Mouse (Mus musculus) intestine, embryonic 15.5 days (tissue): ENCODE measurements around the gene Rwdd3. TPM values are rescaled to one million over a fixed set of nuclear protein-coding genes. Genes with fewer than 3 reads are reported as not detected.
A peak's percentile ranks its signal among the peaks of the same experiment; 100 is the strongest.

Experiments
- ATAC-seq: fragments of 200-750 bp; cut with Nextera tagmentation; 2 replicates; pipeline ENCODE4 v1.8.0; 2017; ENCODE audit warnings: moderate TSS enrichment, moderate library complexity
- H3K27ac ChIP-seq: fragments of 300-500 bp; sonication (generic); 2 replicates; pipeline ENCODE4 v1.5.1; 2015; ENCODE audit warnings: mild to moderate bottlenecking, inconsistent platforms
- H3K27me3 ChIP-seq: fragments of 300-500 bp; sonication (generic); replicated peaks from 2 replicates; pipeline ENCODE4 v1.6.1; 2015; ENCODE audit warnings: inconsistent platforms
- H3K36me3 ChIP-seq: fragments of 300-500 bp; sonication (generic); 2 replicates; pipeline ENCODE4 v1.6.1; 2015; ENCODE audit warnings: inconsistent platforms
- H3K4me1 ChIP-seq: fragments of 300-500 bp; sonication (generic); replicated peaks from 2 replicates; pipeline ENCODE4 v1.6.1; 2015; ENCODE audit warnings: inconsistent platforms
- H3K4me2 ChIP-seq: fragments of 300-500 bp; sonication (generic); replicated peaks from 2 replicates; pipeline ENCODE4 v1.6.1; 2015; ENCODE audit warnings: mild to moderate bottlenecking, inconsistent platforms
- H3K4me3 ChIP-seq: fragments of 300-500 bp; sonication (generic); replicated peaks from 2 replicates; pipeline ENCODE4 v1.5.1; 2015; ENCODE audit warnings: inconsistent platforms
- H3K9ac ChIP-seq: fragments of 300-500 bp; sonication (generic); 2 replicates; pipeline ENCODE4 v1.6.1; 2015; ENCODE audit warnings: inconsistent platforms
- H3K9me3 ChIP-seq: fragments of 300-500 bp; sonication (generic); 2 replicates; pipeline ENCODE4 v1.6.1; 2016; ENCODE audit warnings: inconsistent platforms
- WGBS: fragments of 180-500 bp; shearing (Covaris S2); methylation state at CpG from one replicate; pipeline ENCODE4 v1.1.7; 2015; 5-methylcytosine and 5-hydroxymethylcytosine counted together
- polyA plus RNA-seq: library from polyadenylated mRNA; unstranded; fragments of >200 nt; fragmentation: Nextera tagmentation; extraction: Ambion mirVana; gene quantifications from 2 replicates; pipeline ENCODE4 v1.2.1, GENCODE M21; 2015

Gene Rwdd3
- polyA plus RNA-seq, 1 experiment from 2014 or later: 4.6 TPM

DNA sequence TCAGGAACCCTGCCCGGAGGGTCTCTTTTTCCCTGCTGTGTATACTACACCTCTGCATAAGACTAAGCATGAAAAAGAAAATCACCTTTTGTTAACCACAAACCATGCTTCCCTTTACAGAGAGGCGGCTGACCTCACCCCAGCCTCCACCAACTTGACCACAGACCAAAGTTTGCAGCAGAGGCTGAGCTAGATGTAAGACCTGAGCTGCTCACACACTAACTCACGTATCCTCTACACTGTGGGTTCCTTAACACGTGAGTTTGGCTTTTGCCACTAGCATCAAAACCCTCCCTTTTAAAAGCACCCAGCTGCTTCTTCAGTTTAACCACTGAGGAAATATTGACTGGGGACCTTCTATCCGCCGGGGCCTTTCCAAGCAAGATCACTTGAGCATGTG, 64.0 kb downstream of the Rwdd3 start:
- Histone ChIP-seq H3K4me3 (no peak overlapping the region), H3K36me3 (no peaks in the 10 kb centered on the region), H3K4me1 (no peaks in the 10 kb centered on the region), H3K9ac (no peak overlapping the region), H3K4me2 (no peak overlapping the region), H3K27me3 (no peaks in the 10 kb centered on the region), H3K9me3 (no peaks in the 10 kb centered on the region), H3K27ac (no peak overlapping the region)
- WGBS: 87% methylated on average over 6 of the region's 6 CpGs
- no peak for ATAC-seq

DNA sequence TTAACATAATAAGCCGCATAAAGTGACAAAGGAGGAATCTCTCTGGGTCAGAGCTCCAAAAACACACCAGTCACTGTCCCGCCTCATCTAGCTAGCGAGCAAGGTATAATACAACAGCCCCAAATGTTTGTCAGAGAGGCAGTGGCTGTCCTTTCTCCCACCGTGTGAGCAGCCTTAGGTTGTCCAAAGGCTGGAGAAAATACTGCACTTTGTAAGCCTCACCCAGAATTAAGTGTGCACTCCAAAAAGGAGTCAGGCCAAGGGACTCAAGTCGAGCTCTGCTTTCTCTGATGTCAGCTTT, 66.1 kb downstream of the Rwdd3 start:
- Histone ChIP-seq H3K4me2 (peak overlapping the region; percentile 53), H3K27ac (no peak overlapping the region), H3K36me3 (no peaks in the 10 kb centered on the region), H3K9ac (no peak overlapping the region), H3K4me1 (no peaks in the 10 kb centered on the region), H3K9me3 (no peaks in the 10 kb centered on the region), H3K27me3 (no peaks in the 10 kb centered on the region), H3K4me3 (no peak overlapping the region; the same call in 1 of the 2 replicates)
- ATAC-seq: no peak
- WGBS: 73% methylated on average over 5 of the region's 5 CpGs

Other genes starting within 250 kb of the Rwdd3 start
- 1.2 and 1.6 TPM in 2 replicates for gene Tmem56, start 111.4 kb upstream of the Rwdd3 start, polyA plus RNA-seq
- 41.5 and 48.4 TPM in 2 replicates for gene Alg14, start 120.1 kb upstream of the Rwdd3 start, polyA plus RNA-seq